Mouse (Mus musculus): ENCODE results near the gene Rnf126. TPM values are rescaled to one million over a fixed set of nuclear protein-coding genes. Genes with fewer than 3 reads are reported as not detected.

The Rnf126 gene
- 177 and 359 TPM in 2 replicates for polyA plus RNA-seq (2012; ENCODE audit: low replicate concordance)

GRCm38 (mm10) chr10:79766508-79767325 lies at the start of gene Rnf126:
Gene Rnf126 (minus strand): TSS chr10:79766952.

GRCm38 (mm10) chr10:79793051-79793737 lies 26.4 kb upstream of the Rnf126 start, which contains the start of gene Palm:
Gene Palm (plus strand): TSS chr10:79793572.

GRCm38 (mm10) chr10:79790861-79791260 lies 24.1 kb upstream of the Rnf126 start, which contains the start of gene Prss57:
Gene Prss57 (minus strand): TSS chr10:79790961.

GRCm38 (mm10) chr10:79777103-79777531 lies 10.4 kb upstream of the Rnf126 start, which contains the start of gene Fstl3:
Gene Fstl3 (plus strand): TSS chr10:79777272.

GRCm38 (mm10) chr10:79754856-79755516 lies 11.8 kb downstream of the Rnf126 start, which contains the start of gene Fgf22:
Gene Fgf22 (plus strand): TSS chr10:79755076.

GRCm38 (mm10) chr10:79745898-79746773 lies 20.6 kb downstream of the Rnf126 start, which contains the start of gene Polrmt:
Gene Polrmt (minus strand): TSS chr10:79746581.

GRCm38 (mm10) chr10:79716254-79716987 lies 50.3 kb downstream of the Rnf126 start, which contains the start of gene Hcn2:
Gene Hcn2 (plus strand): TSS chr10:79716634.

Other genes with a start within 250 kb of the Rnf126 start
- gene Plpp2, start 233.2 kb downstream of the Rnf126 start, polyA plus RNA-seq (2012; ENCODE audit: low replicate concordance) = 6.8 and 7.6 TPM in 2 replicates
- 73.5 and 136 TPM in 2 replicates for gene Mier2, start 211.8 kb downstream of the Rnf126 start, polyA plus RNA-seq (2012; ENCODE audit: low replicate concordance)
- 1.3 TPM in 1 of 2 replicates, not detected in the other for gene Theg, start 179.6 kb downstream of the Rnf126 start, polyA plus RNA-seq (2012; ENCODE audit: low replicate concordance)
- 0.04 TPM in 1 of 2 replicates, not detected in the other for gene C2cd4c, start 152.9 kb downstream of the Rnf126 start, polyA plus RNA-seq (2012; ENCODE audit: low replicate concordance)
- gene Shc2, start 129.0 kb downstream of the Rnf126 start, polyA plus RNA-seq (2012; ENCODE audit: low replicate concordance) = 0.10 TPM in 1 of 2 replicates, not detected in the other
- gene Odf3l2, start 121.2 kb downstream of the Rnf126 start, polyA plus RNA-seq (2012; ENCODE audit: low replicate concordance) = not detected in 2 replicates
- gene Madcam1, start 102.4 kb downstream of the Rnf126 start, polyA plus RNA-seq (2012; ENCODE audit: low replicate concordance) = 0.47 and 1.1 TPM in 2 replicates
- gene Tpgs1, start 97.6 kb downstream of the Rnf126 start, polyA plus RNA-seq (2012; ENCODE audit: low replicate concordance) = 102 and 157 TPM in 2 replicates
- gene Cdc34, start 84.8 kb downstream of the Rnf126 start, polyA plus RNA-seq (2012; ENCODE audit: low replicate concordance) = 189 and 251 TPM in 2 replicates
- 2.7 and 3.9 TPM in 2 replicates for gene Gzmm, start 77.9 kb downstream of the Rnf126 start, polyA plus RNA-seq (2012; ENCODE audit: low replicate concordance)
- 581 and 590 TPM in 2 replicates for gene Bsg, start 62.5 kb downstream of the Rnf126 start, polyA plus RNA-seq (2012; ENCODE audit: low replicate concordance)
- 0.37 and 1.3 TPM in 2 replicates for gene Hcn2, start 50.3 kb downstream of the Rnf126 start, polyA plus RNA-seq (2012; ENCODE audit: low replicate concordance)
- gene Polrmt, start 20.4 kb downstream of the Rnf126 start, polyA plus RNA-seq (2012; ENCODE audit: low replicate concordance) = 36.7 and 50.9 TPM in 2 replicates
- not detected in 2 replicates for gene Fgf22, start 11.9 kb downstream of the Rnf126 start, polyA plus RNA-seq (2012; ENCODE audit: low replicate concordance)
- 4.2 and 4.3 TPM in 2 replicates for gene Fstl3, start 10.3 kb upstream of the Rnf126 start, polyA plus RNA-seq (2012; ENCODE audit: low replicate concordance)
- gene Prss57, start 24.0 kb upstream of the Rnf126 start, polyA plus RNA-seq (2012; ENCODE audit: low replicate concordance) = 0.31 and 0.33 TPM in 2 replicates
- 23.6 and 106 TPM in 2 replicates for gene Palm, start 26.6 kb upstream of the Rnf126 start, polyA plus RNA-seq (2012; ENCODE audit: low replicate concordance)
- gene Misp, start 54.0 kb upstream of the Rnf126 start, polyA plus RNA-seq (2012; ENCODE audit: low replicate concordance) = 0.25 and 0.27 TPM in 2 replicates
- gene Ptbp1, start 87.5 kb upstream of the Rnf126 start, polyA plus RNA-seq (2012; ENCODE audit: low replicate concordance) = 339 and 505 TPM in 2 replicates
- 14.3 and 43.0 TPM in 2 replicates for gene Prtn3, start 107.5 kb upstream of the Rnf126 start, polyA plus RNA-seq (2012; ENCODE audit: low replicate concordance)
- 0.57 and 2.3 TPM in 2 replicates for gene Plppr3, start 107.7 kb upstream of the Rnf126 start, polyA plus RNA-seq (2012; ENCODE audit: low replicate concordance)
- gene Elane, start 119.3 kb upstream of the Rnf126 start, polyA plus RNA-seq (2012; ENCODE audit: low replicate concordance) = 11.5 and 13.6 TPM in 2 replicates
- gene Cfd, start 123.9 kb upstream of the Rnf126 start, polyA plus RNA-seq (2012; ENCODE audit: low replicate concordance) = not detected in 2 replicates
- gene Med16, start 142.0 kb upstream of the Rnf126 start, polyA plus RNA-seq (2012; ENCODE audit: low replicate concordance) = 45.3 and 64.9 TPM in 2 replicates
- gene Gm26602, start 143.9 kb upstream of the Rnf126 start, polyA plus RNA-seq (2012; ENCODE audit: low replicate concordance) = 0.88 TPM in 1 of 2 replicates, not detected in the other
- 1.2 and 3.0 TPM in 2 replicates for gene Kiss1r, start 150.0 kb upstream of the Rnf126 start, polyA plus RNA-seq (2012; ENCODE audit: low replicate concordance)
- 194 and 217 TPM in 2 replicates for gene R3hdm4, start 154.3 kb upstream of the Rnf126 start, polyA plus RNA-seq (2012; ENCODE audit: low replicate concordance)
- gene Arid3a, start 160.1 kb upstream of the Rnf126 start, polyA plus RNA-seq (2012; ENCODE audit: low replicate concordance) = 90.3 and 327 TPM in 2 replicates
- 29.7 and 32.3 TPM in 2 replicates for gene Wdr18, start 193.2 kb upstream of the Rnf126 start, polyA plus RNA-seq (2012; ENCODE audit: low replicate concordance)
- gene Grin3b, start 203.8 kb upstream of the Rnf126 start, polyA plus RNA-seq (2012; ENCODE audit: low replicate concordance) = 0.17 and 0.43 TPM in 2 replicates
- 311 and 927 TPM in 2 replicates for gene Tmem259, start 217.4 kb upstream of the Rnf126 start, polyA plus RNA-seq (2012; ENCODE audit: low replicate concordance)
- 876 and 1,258 TPM in 2 replicates for gene Cnn2, start 221.6 kb upstream of the Rnf126 start, polyA plus RNA-seq (2012; ENCODE audit: low replicate concordance)
- gene Abca7, start 229.5 kb upstream of the Rnf126 start, polyA plus RNA-seq (2012; ENCODE audit: low replicate concordance) = 42.0 and 76.1 TPM in 2 replicates
- 660 and 1,623 TPM in 2 replicates for gene Arhgap45, start 249.7 kb upstream of the Rnf126 start, polyA plus RNA-seq (2012; ENCODE audit: low replicate concordance)